Mouse (Mus musculus): Measurements from ENCODE around the gene Spty2d1.

The Spty2d1 gene

GRCm38 (mm10) chr7:46987073-46987472, 21.1 kb downstream of the Spty2d1 start:
- DNase-seq (ENCODE audit: low spot score in 2 of 2): no peak

GRCm38 (mm10) chr7:46986646-46987045, 21.6 kb downstream of the Spty2d1 start:
- no peak for DNase-seq (ENCODE audit: low spot score in 2 of 2)

- DNase-seq (ENCODE audit: low spot score in 2 of 2): no peak
Measured at GRCm38 (mm10) chr7:46985718-46986505, 22.3 kb downstream of the Spty2d1 start.

- DNase-seq (ENCODE audit: low spot score in 2 of 2): no peak
Measured at GRCm38 (mm10) chr7:46983280-46983679, 24.9 kb downstream of the Spty2d1 start, which contains the start of gene Gm9999. Gene Gm9999 (plus strand): TSS chr7:46983580.

GRCm38 (mm10) chr7:46975456-46975855, 32.8 kb downstream of the Spty2d1 start:
- DNase-seq (ENCODE audit: low spot score in 2 of 2): no peak

GRCm38 (mm10) chr7:46974648-46975047, 33.6 kb downstream of the Spty2d1 start:
- DNase-seq (ENCODE audit: low spot score in 2 of 2): no peak

GRCm38 (mm10) chr7:46969898-46970297, 38.3 kb downstream of the Spty2d1 start:
- DNase-seq (ENCODE audit: low spot score in 2 of 2): no peak

- no peak for DNase-seq (ENCODE audit: low spot score in 2 of 2)
Measured at GRCm38 (mm10) chr7:46964070-46964469, 44.1 kb downstream of the Spty2d1 start.

GRCm38 (mm10) chr7:46962806-46963618, 45.2 kb downstream of the Spty2d1 start:
- DNase-seq (ENCODE audit: low spot score in 2 of 2): peak; percentile 37 to 48

GRCm38 (mm10) chr7:46962132-46962531, 46.1 kb downstream of the Spty2d1 start:
- DNase-seq (ENCODE audit: low spot score in 2 of 2): no peak

GRCm38 (mm10) chr7:46960991-46961390, 47.2 kb downstream of the Spty2d1 start:
- no peak for DNase-seq (ENCODE audit: low spot score in 2 of 2)

- no peak for DNase-seq (ENCODE audit: low spot score in 2 of 2)
Measured at GRCm38 (mm10) chr7:46958853-46959252, 49.4 kb downstream of the Spty2d1 start.

GRCm38 (mm10) chr7:46957831-46958691, 50.1 kb downstream of the Spty2d1 start, which contains the start of gene Uevld:
Gene Uevld (minus strand): TSS chr7:46958527.
- peak; percentile 89 to 92 for DNase-seq (ENCODE audit: low spot score in 2 of 2)
